ENCODE assay signal across 8 mouse cellular contexts in genomic region chr2:65931841-65932311, GRCm38 (mm10).
DNase-seq lines count a peak whose midpoint lies in the region; ATAC-seq and TF ChIP-seq lines count a peak whose summit lies in the region.

No protein-coding gene starts in this region.

- H3K27ac ChIP-seq in forebrain, embryonic 13.5 days, result peak overlapping the region; percentile 81
- H3K27ac ChIP-seq in hindbrain, embryonic 15.5 days (replicated peaks), result peak overlapping the region; percentile 89
- no peak overlapping the region for H3K27ac ChIP-seq in thymus, adult 2 months (ENCODE audit: control insufficient read depth, insufficient read depth, low read length)

- H3K4me3 ChIP-seq in E14TG2a.4 (replicated peaks; ENCODE audit: low read length), result peak overlapping the region; percentile 74
- H3K4me3 ChIP-seq in forebrain, embryonic 13.5 days, result peak overlapping the region; percentile 49
- H3K4me3 ChIP-seq in hindbrain, embryonic 15.5 days, result peak overlapping the region; percentile 48
- H3K4me3 ChIP-seq in thymus, adult 2 months (ENCODE audit: control insufficient read depth, insufficient read depth, low read length), result no peak overlapping the region

- peak overlapping the region; percentile 72 for H3K4me2 ChIP-seq in forebrain, embryonic 13.5 days
- peak overlapping the region; percentile 63 for H3K4me2 ChIP-seq in hindbrain, embryonic 15.5 days

- peak overlapping the region; percentile 69 for H3K9ac ChIP-seq in forebrain, embryonic 13.5 days
- peak overlapping the region; percentile 49 for H3K9ac ChIP-seq in hindbrain, embryonic 15.5 days

- WGBS in forebrain, embryonic 13.5 days, result under 1% methylated on average over 11 of the region's 11 CpGs
- WGBS in hindbrain, embryonic 15.5 days, result 1% methylated on average over 11 of the region's 11 CpGs
- 11% methylated on average over 11 of the region's 11 CpGs for WGBS in thymus, adult 2 months

- H3K27me3 ChIP-seq in E14TG2a.4 (ENCODE audit: insufficient read depth, low read length), result no peaks in the 10 kb centered on the region
- H3K27me3 ChIP-seq in forebrain, embryonic 13.5 days, result no peaks in the 10 kb centered on the region
- H3K27me3 ChIP-seq in hindbrain, embryonic 15.5 days, result no peaks in the 10 kb centered on the region
- H3K27me3 ChIP-seq in thymus, adult 2 months (ENCODE audit: control insufficient read depth, insufficient read depth, low read length), result no peaks in the 10 kb centered on the region

- DNase-seq in left cerebral cortex, adult 18-20 months (ENCODE audit: low spot score in 2 of 2), result peak; percentile 63 to 79
- peak; percentile 2 for DNase-seq in lung, postnatal 36 days
- DNase-seq in right cerebral cortex, postnatal 4 days, result peak; percentile 69
- no peak for DNase-seq in thymus, adult 2 months

- TF ChIP-seq POLR2A in thymus, adult 2 months (IDR thresholded peaks at IDR 0.05; ENCODE audit: control insufficient read depth, extremely low read depth, insufficient read depth, low read length, poor library complexity), result no peak

- peak; percentile 80 for ATAC-seq in cerebellum, adult (ENCODE audit: insufficient number of reproducible peaks, low FRiP score, low TSS enrichment)
- peak; percentile 88 for ATAC-seq in forebrain, embryonic 13.5 days
- ATAC-seq in hindbrain, embryonic 15.5 days (ENCODE audit: low FRiP score, low read depth), result peak; percentile 92

- no peaks in the 10 kb centered on the region for H3K36me3 ChIP-seq in E14TG2a.4 (ENCODE audit: insufficient read depth, low read length)
- H3K36me3 ChIP-seq in forebrain, embryonic 13.5 days (ENCODE audit: poor library complexity, severe bottlenecking), result 0 out of 2 replicates have a peak, but pooled peaks cover 4% of the 10 kb centered on the region
- no peaks in the 10 kb centered on the region for H3K36me3 ChIP-seq in hindbrain, embryonic 15.5 days
- H3K36me3 ChIP-seq in thymus, adult 2 months (ENCODE audit: control insufficient read depth, insufficient read depth, low read length), result no peaks in the 10 kb centered on the region

- no peaks in the 10 kb centered on the region for H3K9me3 ChIP-seq in E14TG2a.4 (ENCODE audit: low read length)
- H3K9me3 ChIP-seq in forebrain, embryonic 13.5 days (replicated peaks), result no peaks in the 10 kb centered on the region
- no peaks in the 10 kb centered on the region for H3K9me3 ChIP-seq in hindbrain, embryonic 15.5 days

- H3K4me1 ChIP-seq in E14TG2a.4 (replicated peaks; ENCODE audit: low read depth, low read length), result peaks cover 20% of the 10 kb centered on the region
- peaks cover 25% of the 10 kb centered on the region for H3K4me1 ChIP-seq in forebrain, embryonic 13.5 days
- H3K4me1 ChIP-seq in hindbrain, embryonic 15.5 days (replicated peaks), result peaks cover 17% of the 10 kb centered on the region
- H3K4me1 ChIP-seq in thymus, adult 2 months (replicated peaks; ENCODE audit: control insufficient read depth, insufficient read depth, low read length), result no peaks in the 10 kb centered on the region

- TF ChIP-seq CTCF in E14TG2a.4 (conservative IDR thresholded peaks at IDR 0.05; ENCODE audit: low read length), result no peak
- no peak for TF ChIP-seq CTCF in thymus, adult 2 months (IDR thresholded peaks at IDR 0.05; ENCODE audit: borderline replicate concordance, control insufficient read depth, extremely low read depth, insufficient read depth, low read length, poor library complexity)
